Mouse (Mus musculus) heart, adult 2 months (tissue): ENCODE results near the gene B9d2. TPM values are rescaled to one million over a fixed set of nuclear protein-coding genes. Genes with fewer than 3 reads are reported as not detected.

Experiments
- DNase-seq, 2 experiments: peaks; one replicate each; pipeline ENCODE4 v3.0.0; 2021
- H3K27ac ChIP-seq: fragments of 200-600 bp; 2 replicates; pipeline ENCODE4 v1.8.1; 2022
- H3K27me3 ChIP-seq: fragments of 200-500 bp; 2 replicates; pipeline ENCODE4 v1.6.1; 2012; ENCODE audit warnings: mild to moderate bottlenecking, low read length, inconsistent platforms, mixed read lengths; ENCODE audit not compliant: control insufficient read depth, insufficient read depth
- H3K36me3 ChIP-seq: fragments of 200-500 bp; 2 replicates; pipeline ENCODE4 v1.6.1; 2012; ENCODE audit warnings: low read length, inconsistent platforms; ENCODE audit not compliant: control insufficient read depth, insufficient read depth
- H3K4me1 ChIP-seq: fragments of 200-500 bp; 2 replicates; pipeline ENCODE4 v1.6.1; 2011; ENCODE audit warnings: low read length; ENCODE audit not compliant: control insufficient read depth, insufficient read depth
- H3K4me3 ChIP-seq: fragments of 200-600 bp; 2 replicates; pipeline ENCODE4 v1.8.1; 2022
- H3K79me2 ChIP-seq: fragments of 200-500 bp; replicated peaks from 2 replicates; pipeline ENCODE4 v1.6.1; 2012; ENCODE audit warnings: mild to moderate bottlenecking, inconsistent platforms, low read length, moderate library complexity, mixed read lengths; ENCODE audit not compliant: control insufficient read depth, insufficient read depth
- H3K9ac ChIP-seq: fragments of 200-500 bp; 2 replicates; pipeline ENCODE4 v1.6.1; 2012; ENCODE audit warnings: low read depth, mild to moderate bottlenecking, control low read depth, inconsistent platforms, low read length, mixed read lengths
- CTCF ChIP-seq: fragments of 200-600 bp; IDR thresholded peaks from 2 replicates; pipeline ENCODE4 v1.8.1; 2022; ENCODE audit warnings: antibody characterized with exemption, mild to moderate bottlenecking, moderate library complexity
- EP300 ChIP-seq: fragments of 200-500 bp; IDR thresholded peaks from 2 replicates; pipeline ENCODE4 v1.6.1; 2011; ENCODE audit warnings: low read depth, low read length, control low read depth; ENCODE audit not compliant: insufficient read depth
- POLR2A ChIP-seq: fragments of 200-500 bp; IDR thresholded peaks from 2 replicates; pipeline ENCODE4 v1.6.1; 2011; ENCODE audit warnings: mild to moderate bottlenecking, low read depth, low read length, control low read depth; ENCODE audit not compliant: insufficient read depth
- WGBS: fragments of 180-500 bp; shearing (Covaris S2); methylation state at CpG from one replicate; pipeline ENCODE4 v1.1.7; 2018; 5-methylcytosine and 5-hydroxymethylcytosine counted together
- intact Hi-C: fragments of 180-260 bp; cut with DNase I; formaldehyde crosslinking; loops from one replicate; pipeline ENCODE4 v1.15.1; 2025
- polyA plus RNA-seq: library from polyadenylated mRNA; depleted of rRNA; stranded (reverse); fragments of >200 nt; gene quantifications from 2 replicates; pipeline ENCODE4 v1.2.3, GENCODE M21; 2012
- total RNA-seq, 2 experiments: library from RNA; stranded (reverse); gene quantifications; 2 replicates each; pipeline ENCODE4 v1.2.3; 2021

The B9d2 gene
- total and polyA plus RNA-seq, 3 experiments, result 7.9 to 32.2 (median 10.2) TPM

DNA sequence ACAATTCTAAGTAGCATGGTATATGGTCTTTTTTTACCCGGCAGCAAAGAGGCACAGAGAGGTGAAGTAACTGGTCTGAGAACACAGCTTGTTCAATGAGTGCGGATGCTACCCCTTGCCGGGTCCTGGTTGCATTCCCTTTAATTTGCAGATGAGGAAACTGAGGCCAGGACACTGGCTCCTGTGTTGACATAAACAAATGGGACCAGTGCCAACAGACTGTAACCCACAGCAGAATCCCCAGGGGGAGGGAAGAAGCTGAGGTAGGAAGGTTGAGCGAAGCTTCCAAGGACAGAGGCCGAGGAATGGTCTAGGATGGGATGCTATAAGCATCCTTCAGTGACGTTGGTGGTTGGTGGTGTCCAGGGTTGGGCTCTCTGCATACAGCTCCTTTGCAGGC lies 5.2 kb upstream of the B9d2 start:
- intact Hi-C loops, result no loop called here
- Histone ChIP-seq H3K9ac (no peak overlapping the region), H3K4me3 (no peak overlapping the region), H3K4me1 (peaks cover 2% of the 10 kb centered on the region; the same call in 1 of the 2 replicates), H3K27me3 (no peaks in the 10 kb centered on the region; the same call in 1 of the 2 replicates), H3K79me2 (no peaks in the 10 kb centered on the region), H3K27ac (no peak overlapping the region), H3K36me3 (no peaks in the 10 kb centered on the region)
- 48% methylated on average over 6 of the region's 6 CpGs for WGBS
- DNase-seq, result no peak
- TF ChIP-seq POLR2A (no peak), CTCF (no peak)

- Histone ChIP-seq H3K36me3 (no peaks in the 10 kb centered on the region), H3K27ac (no peak overlapping the region; the same call in 1 of the 2 replicates), H3K79me2 (no peaks in the 10 kb centered on the region), H3K4me1 (peaks cover 2% of the 10 kb centered on the region; the same call in 1 of the 2 replicates), H3K4me3 (no peak overlapping the region), H3K27me3 (no peaks in the 10 kb centered on the region; the same call in 1 of the 2 replicates), H3K9ac (no peak overlapping the region)
- intact Hi-C loops, result loop anchor here (2.0 kb wide), 1 partner anchor 15 kb away; no protein-coding TSS in a partner anchor
- 16% methylated on average over 15 of the region's 15 CpGs for WGBS
- DNase-seq, result peak; percentile 80 to 87
- TF ChIP-seq CTCF (no peak), POLR2A (no peak), EP300 (peak; percentile 29; the same call in 1 of the 2 replicates)
Observed at GRCm38 (mm10) chr7:25676085-25676781, 4.3 kb upstream of the B9d2 start.

GRCm38 (mm10) chr7:25677013-25677412 lies 3.6 kb upstream of the B9d2 start:
- Histone ChIP-seq H3K27ac (no peak overlapping the region), H3K4me3 (no peak overlapping the region), H3K4me1 (peaks cover 4% of the 10 kb centered on the region; the same call in 1 of the 2 replicates), H3K9ac (no peak overlapping the region), H3K36me3 (no peaks in the 10 kb centered on the region), H3K27me3 (no peaks in the 10 kb centered on the region; the same call in 1 of the 2 replicates), H3K79me2 (no peaks in the 10 kb centered on the region)
- no peak for DNase-seq
- no peak for TF ChIP-seq POLR2A
- TF ChIP-seq EP300, result no peak
- TF ChIP-seq CTCF, result no peak
- intact Hi-C loops, result loop anchor here (2.0 kb wide), 1 partner anchor 16 kb away; no protein-coding TSS in a partner anchor
- 82% methylated on average over 7 of the region's 7 CpGs for WGBS

GRCm38 (mm10) chr7:25679971-25680370 lies 609 bp upstream of the B9d2 start:
- intact Hi-C loops, result no loop called here
- TF ChIP-seq CTCF (peak; percentile 51), POLR2A (no peak)
- Histone ChIP-seq H3K27ac (peak overlapping the region; percentile 96), H3K36me3 (no peaks in the 10 kb centered on the region), H3K79me2 (no peaks in the 10 kb centered on the region), H3K4me1 (peaks cover 2% of the 10 kb centered on the region; the same call in 1 of the 2 replicates), H3K9ac (no peak overlapping the region), H3K27me3 (no peaks in the 10 kb centered on the region), H3K4me3 (peak overlapping the region; percentile 88)
- WGBS, result 8% methylated on average over 6 of the region's 6 CpGs
- peak in 1 of 2 experiments; percentile 27 for DNase-seq

DNA sequence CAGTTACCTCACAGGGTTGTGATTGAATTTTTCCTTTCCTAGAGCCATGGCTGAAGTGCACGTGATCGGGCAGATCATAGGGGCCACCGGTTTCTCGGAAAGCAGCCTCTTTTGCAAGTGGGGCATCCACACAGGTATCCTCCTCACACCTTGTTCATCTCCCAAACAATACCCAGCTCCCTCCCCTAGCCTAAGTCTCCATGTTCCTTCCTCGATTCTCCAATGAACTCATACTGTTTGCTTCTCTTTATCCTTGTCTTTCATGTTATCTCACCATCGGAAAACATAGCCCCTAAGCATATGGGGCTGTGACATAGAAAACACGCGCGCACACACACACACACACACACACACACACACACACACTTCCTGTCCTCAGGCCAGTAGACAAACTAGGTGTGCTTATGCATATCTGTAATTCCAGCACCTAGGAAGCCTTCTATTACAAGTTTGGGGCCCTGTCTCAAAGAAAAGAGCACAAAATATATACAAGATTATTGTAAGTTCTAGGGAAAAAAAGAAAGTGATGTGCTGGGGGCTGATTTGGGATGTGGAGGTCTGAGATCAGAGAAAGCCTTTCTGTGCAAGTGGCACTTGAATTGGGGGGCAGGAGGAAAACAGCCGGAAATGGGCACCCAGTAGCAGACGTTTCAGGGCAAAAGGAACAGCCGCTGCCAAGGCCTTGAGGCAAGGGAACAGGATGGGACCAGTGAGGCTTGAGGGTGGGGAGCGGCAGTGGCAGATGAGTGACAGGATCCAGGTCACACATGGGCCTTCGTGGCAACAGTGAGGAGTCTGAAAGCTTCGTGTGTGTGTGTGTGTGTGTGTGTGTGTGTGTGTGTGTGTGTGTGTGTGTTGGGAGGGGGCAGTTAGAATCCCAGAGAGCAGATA lies 1.0 kb downstream of the B9d2 start:
- no peaks in the 10 kb centered on the region for H3K27me3 ChIP-seq
- no peak overlapping the region for H3K9ac ChIP-seq
- WGBS, result 50% methylated on average over 15 of the region's 15 CpGs

More for the DNA sequence above, 1.0 kb downstream of the B9d2 start:
- no peaks in the 10 kb centered on the region for H3K36me3 ChIP-seq
- DNase-seq, result no peak
- no peaks in the 10 kb centered on the region for H3K79me2 ChIP-seq
- no peak overlapping the region; the same call in 1 of the 2 replicates for H3K4me3 ChIP-seq
- H3K4me1 ChIP-seq, result peaks cover 2% of the 10 kb centered on the region; the same call in 1 of the 2 replicates
- intact Hi-C loops, result no loop called here
- no peak for TF ChIP-seq EP300
- TF ChIP-seq POLR2A, result no peak
- TF ChIP-seq CTCF, result no peak
- peak overlapping the region; percentile 96 for H3K27ac ChIP-seq
